Mouse (Mus musculus) granulocyte monocyte progenitor cell, adult 5-6 weeks (primary cell): ENCODE measurements around the gene Mlkl. TPM values are rescaled to one million over a fixed set of nuclear protein-coding genes. Genes with fewer than 3 reads are reported as not detected.
A peak's percentile ranks its signal among the peaks of the same experiment; 100 is the strongest.
"Not testable (repeated sequence)": the region's sequence is repeated elsewhere in the genome, so short reads cannot be mapped to it uniquely, and the experiment has no call there.

ENCODE experiments used
- ATAC-seq: replicated peaks from 2 replicates; pipeline ENCODE4 v1.8.0; 2016; ENCODE audit warnings: mild to moderate bottlenecking, moderate TSS enrichment, inconsistent platforms; ENCODE audit not compliant: poor library complexity, severe bottlenecking
- total RNA-seq, 2 experiments: library from RNA; stranded (forward) in 1 of 2; stranded (reverse) in 1 of 2; fragments of 200-712, 200-1000 nt in 1 of 2; fragments of >200 nt in 1 of 2; fragmentation: Nextera tagmentation in 1 of 2; gene quantifications; 2 replicates each; pipeline ENCODE4 v1.2.3; 2014 to 2017

The Mlkl gene
- total RNA-seq, 2 experiments from 2014 or later = 69.6 to 106 TPM

DNA sequence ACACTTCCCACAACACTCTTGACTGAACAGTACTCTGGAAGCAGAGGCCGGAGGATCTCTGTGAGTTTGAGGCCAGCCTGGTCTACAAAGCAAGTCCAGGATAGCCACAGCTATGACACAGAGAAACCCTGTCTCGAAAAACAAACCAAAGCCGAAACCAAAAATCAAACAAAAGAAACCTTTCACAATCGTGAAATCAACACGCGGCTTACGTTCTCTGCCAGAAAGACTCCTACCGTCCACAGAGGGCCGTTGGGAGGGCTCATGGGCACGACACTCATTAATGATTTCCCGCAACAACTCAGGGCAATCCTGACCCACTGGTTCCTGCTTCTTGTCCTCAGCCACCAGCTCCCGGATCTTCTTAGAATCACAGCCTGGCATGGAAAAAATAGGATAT, 23.2 kb downstream of the Mlkl start:
- no peak for ATAC-seq

DNA sequence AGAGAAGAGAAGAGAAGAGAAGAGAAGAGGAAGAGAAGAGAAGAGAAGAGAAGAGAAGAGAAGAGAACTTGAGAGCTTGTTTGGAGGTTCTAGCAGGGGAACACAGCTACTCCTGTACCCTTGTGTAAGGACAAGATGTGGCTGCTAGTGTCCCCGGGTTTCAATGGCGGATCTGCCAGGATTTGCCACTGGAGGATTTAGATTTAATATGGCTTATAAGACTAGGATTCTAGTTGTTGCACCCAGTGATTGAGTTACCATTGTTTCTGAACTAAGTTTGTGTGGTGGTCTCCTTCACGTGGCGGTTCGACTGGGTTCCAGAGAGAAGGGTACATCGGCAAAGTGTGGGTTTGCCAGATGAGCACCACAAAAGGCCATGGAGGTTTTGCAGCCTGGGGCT, 24.0 kb downstream of the Mlkl start:
- not testable (repeated sequence) for ATAC-seq

DNA sequence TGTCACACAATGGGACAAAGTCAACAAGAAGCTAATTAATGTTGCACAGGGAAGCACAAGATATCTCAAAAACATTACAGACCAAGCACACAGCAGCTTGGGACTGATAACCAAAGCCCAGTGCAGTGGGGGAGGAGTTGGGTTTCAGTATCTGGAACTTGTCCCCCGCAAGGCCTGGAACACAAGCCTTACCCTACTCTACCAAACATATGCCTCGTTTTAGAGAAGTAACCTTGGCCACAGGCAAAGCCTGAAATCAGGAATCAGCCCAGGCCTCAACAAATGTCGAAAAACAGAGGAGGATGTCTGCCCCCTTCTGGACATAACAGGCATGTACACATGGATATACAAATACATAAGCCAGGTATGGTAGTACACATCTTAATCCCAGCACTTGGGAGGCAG, 25.2 kb downstream of the Mlkl start:
- ATAC-seq = peak; percentile 76

DNA sequence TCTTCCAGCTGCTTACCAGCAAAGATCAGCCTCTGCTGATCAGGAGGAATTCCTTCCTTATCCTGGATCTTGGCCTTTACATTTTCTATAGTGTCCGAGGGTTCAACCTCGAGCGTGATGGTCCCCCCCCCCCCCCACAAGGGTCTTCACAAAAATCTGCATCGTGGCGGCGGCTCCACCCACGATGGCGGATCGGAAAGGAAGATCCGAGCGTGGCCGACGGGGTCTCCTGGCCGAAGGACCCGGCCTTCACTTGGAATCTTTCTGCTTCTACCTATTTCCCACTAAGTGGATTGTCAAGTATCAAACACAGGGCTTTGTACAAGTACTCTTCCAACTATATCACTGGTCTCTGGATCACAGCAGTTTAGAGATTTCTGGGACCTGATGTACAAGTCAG, 28.0 kb downstream of the Mlkl start:
- ATAC-seq = peak; percentile 67; the same call in 1 of the 2 replicates

DNA sequence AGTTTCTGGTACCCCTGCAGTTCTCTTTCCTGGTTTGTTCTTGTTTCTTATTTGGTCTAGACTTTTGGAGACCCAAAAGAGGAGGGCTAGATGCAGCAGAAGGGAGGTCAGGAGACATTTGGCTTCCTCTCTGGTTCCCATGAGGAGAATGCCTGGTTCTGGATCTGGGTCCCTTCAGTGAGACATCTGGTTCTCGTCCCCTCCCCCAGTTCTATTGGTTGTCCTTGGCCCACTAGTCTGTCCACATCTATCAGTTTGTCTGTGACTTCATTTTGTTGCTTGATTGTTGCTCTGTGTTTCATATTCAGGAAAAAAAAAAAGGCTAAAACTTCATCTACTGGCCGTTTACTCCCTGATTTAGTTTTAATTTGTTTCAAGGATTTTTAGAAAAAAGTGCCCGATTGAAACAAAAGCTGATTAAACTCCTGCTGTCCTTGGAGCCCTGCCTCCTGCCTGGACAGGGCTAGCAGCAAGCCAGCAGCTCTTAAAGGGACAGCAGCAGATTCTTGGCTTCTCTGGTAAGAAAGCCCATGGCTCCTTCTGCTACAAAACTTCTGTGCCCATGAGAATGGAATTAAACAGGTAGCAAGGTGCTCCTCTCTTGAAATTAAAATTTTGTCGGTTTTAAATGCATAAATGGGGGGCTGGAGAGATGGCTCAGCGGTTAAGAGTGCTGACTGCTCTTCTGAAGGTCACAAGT, 32.8 kb downstream of the Mlkl start:
- ATAC-seq = no peak

DNA sequence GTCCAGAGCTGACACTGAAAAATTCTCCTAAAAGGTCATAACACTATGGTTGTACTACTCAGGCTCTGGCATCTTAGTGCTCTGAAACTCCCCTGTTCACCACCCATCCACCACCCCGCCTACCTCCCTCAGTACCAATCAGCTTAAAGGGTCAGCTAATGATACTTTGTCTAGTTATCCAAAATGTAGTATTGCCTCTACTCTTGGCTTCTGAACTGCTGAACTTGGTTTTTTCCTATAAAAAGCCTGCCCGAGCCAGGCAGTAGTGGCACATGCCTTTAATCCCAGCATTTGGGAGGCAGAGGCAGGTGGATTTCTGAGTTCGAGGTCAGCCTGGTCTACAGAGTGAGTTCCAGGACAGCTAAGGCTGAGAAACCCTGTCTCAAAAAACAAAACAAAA, 33.6 kb downstream of the Mlkl start:
- ATAC-seq = no peak

DNA sequence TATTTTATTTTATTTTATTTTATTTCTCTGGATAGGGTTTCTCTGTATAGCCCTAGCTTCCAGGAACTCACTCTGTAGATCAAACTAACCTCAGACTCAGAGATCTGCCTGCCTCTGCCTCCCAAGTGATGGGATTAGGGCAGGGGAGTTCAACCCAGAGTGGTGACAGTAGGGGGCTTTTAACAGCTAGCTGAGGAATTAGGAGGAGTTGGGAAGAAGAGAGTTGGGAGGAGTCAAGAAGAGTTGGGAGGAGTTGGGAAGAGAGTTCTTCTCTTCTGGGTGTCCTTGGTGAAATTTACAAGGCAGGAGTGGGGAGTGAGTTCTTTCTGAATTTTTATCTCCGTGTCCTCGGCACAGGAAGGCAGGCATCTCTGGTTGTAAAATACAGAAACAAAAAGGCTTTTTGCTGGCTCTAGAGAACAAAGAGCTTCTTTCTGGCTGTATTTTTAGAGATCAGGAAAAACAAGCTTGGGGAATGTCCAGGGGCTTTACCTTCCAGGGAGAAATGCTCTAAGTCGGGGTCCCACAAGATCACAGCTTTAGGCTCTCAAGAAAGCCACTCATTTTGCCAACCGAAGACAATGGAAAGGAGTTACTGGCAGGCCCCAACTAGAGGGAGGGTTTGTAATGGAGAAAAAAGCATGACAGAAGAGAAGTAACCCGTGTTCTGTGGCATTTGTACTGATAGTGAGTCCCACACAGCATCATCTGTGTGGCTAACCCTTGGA, 34.7 kb downstream of the Mlkl start:
- not testable (repeated sequence) for ATAC-seq

DNA sequence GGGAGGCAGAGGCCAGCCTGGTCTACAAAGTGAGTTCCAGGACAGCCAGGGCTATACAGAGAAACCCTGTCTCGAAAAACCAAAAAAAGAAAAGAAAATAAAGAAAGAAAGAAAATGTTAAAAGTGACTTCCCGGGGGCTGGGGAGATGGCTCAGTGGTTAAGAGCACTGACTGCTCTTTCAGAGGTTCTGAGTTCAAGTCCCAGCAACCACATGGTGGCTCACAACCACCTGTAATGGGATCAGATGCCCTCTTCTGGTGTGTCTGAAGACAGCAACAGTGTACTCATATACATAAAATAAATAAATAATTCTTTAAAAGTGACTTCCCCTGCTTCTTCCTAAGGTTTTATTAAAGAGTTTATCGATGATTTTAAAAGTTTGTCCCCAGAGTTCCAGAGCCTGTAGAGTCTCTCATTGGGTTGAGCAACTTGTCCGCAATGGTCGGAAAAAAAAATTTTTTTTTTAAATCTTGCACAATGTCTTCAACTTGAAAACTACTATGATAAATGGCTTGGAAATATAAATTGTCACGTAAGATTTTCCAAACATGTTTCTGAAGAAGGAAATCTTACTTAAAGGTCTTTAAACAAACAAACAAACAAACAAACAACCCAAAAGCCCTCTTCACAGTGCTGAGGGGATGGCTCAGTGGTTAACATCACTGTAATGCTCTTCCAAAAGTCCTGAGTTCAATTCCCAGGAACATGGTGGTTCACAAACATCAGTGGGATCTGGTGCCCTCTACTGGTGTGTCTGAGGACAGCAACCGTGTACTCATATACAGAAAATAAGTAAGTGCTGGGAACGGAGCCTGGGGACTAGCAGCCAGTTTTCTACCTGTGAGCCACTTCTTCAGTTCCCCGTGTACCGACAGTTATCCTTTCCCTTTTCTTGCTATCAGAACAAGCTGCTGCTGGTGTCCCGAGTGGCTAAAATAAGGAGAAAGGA, 37.1 kb downstream of the Mlkl start:
- ATAC-seq = peak; percentile 26; the same call in 1 of the 2 replicates

DNA sequence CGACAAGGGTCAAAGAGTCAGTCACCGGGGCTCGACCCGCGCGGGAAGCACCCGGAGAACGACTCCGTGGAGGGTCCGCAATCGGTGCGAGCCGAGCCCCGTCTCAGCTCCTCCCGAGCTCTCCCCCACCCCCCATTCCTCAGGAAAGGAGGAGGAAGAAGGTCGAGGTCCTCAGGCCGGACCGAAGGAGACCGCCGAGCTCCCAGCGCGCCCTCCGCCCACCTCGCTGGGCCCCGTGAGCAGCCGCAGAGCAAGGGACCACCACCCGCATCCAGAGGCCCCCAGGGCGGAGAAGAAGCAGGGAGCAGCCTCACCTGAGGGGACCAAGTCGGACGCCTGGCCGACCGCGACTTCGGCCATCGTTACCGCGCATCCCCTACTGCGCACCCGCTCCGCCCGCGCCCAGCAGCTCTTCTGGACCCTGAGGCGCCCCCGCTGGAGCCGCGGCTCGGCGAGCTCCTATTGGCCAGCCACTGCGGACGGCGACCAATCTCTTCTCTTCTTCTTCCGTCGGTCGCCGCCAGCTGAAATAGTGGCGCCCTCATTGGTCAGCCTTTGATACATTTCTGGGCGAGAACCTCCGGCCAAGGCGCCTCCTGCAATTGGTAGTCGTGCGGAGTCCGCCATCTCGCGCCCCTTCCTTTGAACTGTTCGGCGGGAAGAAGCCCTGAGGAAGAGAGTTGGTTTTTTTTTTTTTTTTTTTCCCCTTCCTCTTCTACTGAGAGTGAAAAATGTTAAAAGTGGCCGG, 38.0 kb downstream of the Mlkl start, which contains the start of gene Rfwd3:
Rfwd3 (minus strand) TSS at position 402 of the 748 bp plus-strand sequence.
- peak; percentile 94 for ATAC-seq

DNA sequence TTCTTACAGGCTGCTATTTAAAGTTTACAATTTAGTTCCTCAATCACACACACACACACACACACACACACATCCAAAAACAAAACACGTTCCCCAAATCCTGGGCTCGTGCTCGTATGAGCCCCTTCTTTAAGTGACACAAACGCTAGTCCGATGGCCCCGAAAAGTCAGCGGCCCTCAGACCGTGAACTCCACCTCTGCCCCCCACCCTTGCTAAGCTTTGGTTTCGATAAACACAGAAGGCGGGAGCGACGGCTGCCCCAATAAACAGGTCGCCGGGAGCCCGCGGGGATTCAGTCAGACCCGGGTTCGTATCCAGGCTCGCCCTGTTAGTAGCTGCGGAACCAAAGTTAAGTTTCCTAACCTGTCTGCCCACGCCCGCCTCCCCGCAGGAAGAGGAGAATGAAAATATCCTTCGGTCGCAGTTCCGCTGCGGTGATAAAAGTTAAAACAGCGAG, 38.6 kb downstream of the Mlkl start:
- ATAC-seq = peak; percentile 49

DNA sequence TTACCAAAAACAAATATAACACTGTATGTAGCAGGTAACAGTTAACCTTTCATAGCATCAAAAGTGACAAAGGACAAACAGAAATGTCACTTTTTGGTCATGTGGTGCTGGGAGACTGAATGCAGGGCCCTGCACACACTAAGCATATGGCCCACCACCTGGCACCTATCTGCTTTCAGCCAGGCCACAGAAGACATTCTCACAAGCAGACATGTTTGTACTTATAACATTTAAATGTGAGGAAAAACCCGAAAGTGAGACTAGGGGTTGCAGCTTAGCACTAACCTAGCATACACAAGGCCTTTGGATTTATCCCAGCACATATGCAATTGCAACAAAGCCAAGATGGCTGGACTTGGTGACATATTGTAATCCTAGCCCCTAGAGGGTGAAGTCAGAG, 40.0 kb downstream of the Mlkl start:
- ATAC-seq = no peak

DNA sequence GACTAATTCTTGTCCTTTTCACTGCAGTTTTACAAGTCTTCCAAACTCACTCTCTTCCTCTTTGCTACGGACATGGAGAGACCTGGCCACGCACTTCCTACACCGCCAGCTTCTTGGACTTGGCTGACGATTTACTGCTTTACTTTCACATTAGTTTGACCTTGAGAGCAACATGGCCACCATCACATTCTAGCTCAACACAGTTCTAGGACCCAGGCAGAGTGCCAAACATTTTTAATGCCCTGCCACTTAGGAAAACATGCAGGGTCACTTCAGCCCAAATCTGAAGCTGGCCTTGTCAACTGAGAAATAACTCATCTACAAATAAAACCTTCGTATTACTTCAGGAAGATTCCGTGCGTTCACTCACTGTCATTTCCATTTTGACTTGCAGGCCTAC, 46.2 kb downstream of the Mlkl start:
- no peak for ATAC-seq

DNA sequence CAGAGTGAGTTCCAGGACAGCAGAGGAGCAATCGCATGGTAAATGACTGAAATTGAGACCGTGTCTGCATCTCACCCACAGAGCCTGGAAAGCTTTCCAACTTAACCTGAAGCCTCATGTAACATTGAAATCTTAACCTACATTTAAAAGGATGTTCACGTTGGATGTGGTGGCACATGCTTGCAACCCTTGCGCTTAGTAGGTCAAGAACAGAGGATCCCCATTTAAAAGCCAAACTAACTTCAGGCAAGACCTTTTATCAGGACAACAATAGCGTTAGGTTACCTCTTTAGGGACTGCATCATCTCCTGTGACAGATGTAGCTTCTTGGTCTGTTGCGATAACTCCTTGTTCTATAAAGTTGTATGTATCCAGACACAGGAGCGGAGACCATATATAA, 47.4 kb downstream of the Mlkl start:
- ATAC-seq = no peak

DNA sequence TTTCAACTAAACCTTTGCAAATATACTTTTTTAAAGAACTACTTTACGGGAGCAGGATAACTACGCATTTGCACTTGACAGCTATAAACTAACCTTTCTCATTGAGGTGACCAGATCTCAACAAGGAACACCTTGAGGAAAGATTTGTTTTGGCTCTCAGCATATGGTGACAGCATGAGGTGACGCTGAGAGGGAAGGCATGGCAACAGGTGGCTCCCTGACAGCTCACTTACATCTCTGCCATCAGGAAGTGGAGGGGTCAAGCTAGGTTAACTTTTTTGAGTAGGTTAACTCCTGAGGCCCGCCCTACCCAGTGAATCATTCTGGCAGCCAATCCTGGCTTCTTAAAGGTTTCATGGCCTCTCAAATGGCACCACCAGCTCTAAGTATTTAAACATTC, 52.4 kb downstream of the Mlkl start:
- no peak for ATAC-seq

DNA sequence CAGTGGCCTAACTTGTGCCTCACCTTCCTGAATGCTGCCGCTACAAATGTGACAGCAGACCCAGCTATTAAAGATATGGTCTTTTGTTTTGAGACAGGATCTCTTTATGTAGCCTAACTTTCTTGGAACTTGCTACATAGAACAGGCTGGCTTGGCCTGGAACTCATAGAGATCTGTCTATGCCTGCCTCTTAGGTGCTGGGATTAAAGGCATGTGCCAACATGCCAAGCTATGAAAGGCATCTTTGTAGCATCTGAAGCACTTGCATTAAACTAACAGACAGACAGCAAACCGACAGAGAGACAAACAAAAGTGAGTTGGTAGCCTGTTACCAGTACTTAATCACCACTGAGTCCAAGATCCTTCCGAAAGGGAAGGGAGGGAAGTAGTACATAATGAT, 55.9 kb downstream of the Mlkl start:
- no peak for ATAC-seq

DNA sequence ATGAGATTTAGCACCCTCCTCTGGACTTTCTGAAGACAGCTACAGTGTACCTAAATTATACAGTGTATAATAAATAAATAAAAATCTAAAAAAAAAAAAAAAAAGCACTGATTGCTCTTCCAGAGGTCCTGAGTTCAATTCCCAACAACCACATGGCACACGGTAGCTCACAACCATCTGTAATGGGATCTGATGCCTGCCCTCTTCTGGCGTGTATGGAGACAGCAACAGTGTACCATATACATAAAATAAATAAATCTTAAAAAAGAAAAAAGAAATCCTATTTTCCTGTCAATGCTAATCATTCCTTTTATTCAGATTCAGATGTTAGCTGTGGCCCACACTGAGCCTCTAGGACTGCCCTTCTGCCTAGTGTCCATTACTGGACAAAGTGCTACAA, 69.7 kb downstream of the Mlkl start:
- ATAC-seq = no peak

DNA sequence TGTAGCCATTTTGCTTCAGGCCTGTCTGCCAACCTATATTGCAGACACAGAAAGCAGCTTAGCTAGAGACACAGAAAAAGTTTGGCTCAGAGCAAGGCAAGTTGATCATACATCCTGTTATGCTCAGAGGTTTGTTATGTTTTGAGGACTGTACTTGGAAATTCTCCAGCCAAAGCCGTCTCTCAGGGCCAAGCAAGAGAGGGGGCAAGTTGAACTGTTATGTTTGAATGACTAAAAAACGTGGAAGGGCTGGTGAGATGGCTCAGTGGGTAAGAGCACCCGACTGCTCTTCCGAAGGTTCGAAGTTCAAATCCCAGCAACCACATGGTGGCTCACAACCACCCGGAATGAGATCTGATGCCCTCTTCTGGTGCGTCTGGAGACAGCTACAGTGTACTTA, 71.8 kb downstream of the Mlkl start:
- not testable (repeated sequence) for ATAC-seq

DNA sequence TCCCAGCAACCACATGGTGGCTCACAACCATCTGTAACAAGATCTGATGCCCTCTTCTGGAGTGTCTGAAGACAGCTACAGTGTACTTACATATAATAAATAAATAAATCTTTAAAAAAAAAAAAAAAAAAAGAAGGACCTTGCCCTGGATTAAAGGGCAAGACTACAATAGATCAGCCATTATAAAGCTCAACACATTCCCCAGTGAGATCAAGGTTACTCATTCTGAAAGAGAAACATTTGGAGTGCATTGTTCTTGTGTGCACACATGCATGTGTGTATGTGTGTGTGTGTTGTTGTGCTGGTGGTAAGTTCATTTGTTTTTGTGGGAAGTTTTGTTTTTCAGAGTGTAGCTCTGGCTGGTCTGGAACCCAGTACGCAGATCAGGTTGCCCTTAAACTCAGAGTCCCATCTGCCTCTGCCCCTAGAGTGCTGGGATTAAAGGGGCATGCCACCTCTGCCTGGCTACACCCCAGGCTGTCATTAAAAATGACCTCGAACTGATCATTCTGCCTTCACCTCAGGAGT, 73.2 kb downstream of the Mlkl start:
- no peak for ATAC-seq

DNA sequence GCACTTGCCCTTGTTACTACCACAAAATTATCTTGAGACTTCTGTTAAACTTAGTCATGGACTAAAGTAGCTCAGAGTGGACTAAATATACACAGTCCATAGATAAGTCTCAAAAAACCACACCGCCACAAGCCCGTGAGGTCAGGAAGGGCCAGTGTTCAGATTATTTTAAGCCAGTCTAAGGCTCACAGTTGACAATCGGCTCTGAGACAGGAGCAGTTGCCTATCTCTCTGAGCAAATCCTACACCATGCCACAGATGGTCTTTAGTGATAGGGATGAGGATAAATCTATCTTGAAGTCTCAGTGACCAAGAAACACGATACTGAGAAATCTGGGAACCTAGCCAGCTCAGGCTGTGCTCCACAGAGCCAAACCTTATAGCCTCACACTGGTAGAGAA, 76.0 kb downstream of the Mlkl start:
- no peak for ATAC-seq
